Mouse (Mus musculus) lung, adult 2 months (tissue): Measurements from ENCODE around the gene Nfx1. TPM values are rescaled to one million over a fixed set of nuclear protein-coding genes. Genes with fewer than 3 reads are reported as not detected.

Source experiments
- DNase-seq: peaks from one replicate; pipeline ENCODE4 v3.0.0; 2022
- H3K4me1 ChIP-seq: fragments of 200-500 bp; 2 replicates; pipeline ENCODE4 v1.6.1; 2011; ENCODE audit warnings: low read length; ENCODE audit not compliant: control insufficient read depth, insufficient read depth
- H3K4me3 ChIP-seq: fragments of 200-500 bp; replicated peaks from 2 replicates; pipeline ENCODE3; 2011; ENCODE audit warnings: low read depth, mild to moderate bottlenecking, control low read depth, low read length; ENCODE audit errors: extremely low read depth
- CTCF ChIP-seq: fragments of 200-500 bp; IDR thresholded peaks from 2 replicates; pipeline ENCODE4 v1.5.1; 2011; ENCODE audit warnings: mild to moderate bottlenecking, low read length, control low read depth; ENCODE audit not compliant: insufficient read depth
- POLR2A ChIP-seq: fragments of 200-500 bp; IDR thresholded peaks from 2 replicates; pipeline ENCODE4 v1.6.1; 2011; ENCODE audit warnings: low read depth, mild to moderate bottlenecking, control low read depth, low read length, borderline replicate concordance; ENCODE audit errors: extremely low read depth
- WGBS: fragments of 180-500 bp; shearing (Covaris S2); methylation state at CpG from one replicate; pipeline ENCODE4 v1.1.7; 2018; 5-methylcytosine and 5-hydroxymethylcytosine counted together
- polyA plus RNA-seq: library from polyadenylated mRNA; depleted of rRNA; stranded (reverse); fragments of >200 nt; gene quantifications from 2 replicates; pipeline ENCODE4 v1.2.3, GENCODE M21; 2012; rRNA removed

Nfx1 gene
- polyA plus RNA-seq, 1 experiment: 28.9 TPM

DNA sequence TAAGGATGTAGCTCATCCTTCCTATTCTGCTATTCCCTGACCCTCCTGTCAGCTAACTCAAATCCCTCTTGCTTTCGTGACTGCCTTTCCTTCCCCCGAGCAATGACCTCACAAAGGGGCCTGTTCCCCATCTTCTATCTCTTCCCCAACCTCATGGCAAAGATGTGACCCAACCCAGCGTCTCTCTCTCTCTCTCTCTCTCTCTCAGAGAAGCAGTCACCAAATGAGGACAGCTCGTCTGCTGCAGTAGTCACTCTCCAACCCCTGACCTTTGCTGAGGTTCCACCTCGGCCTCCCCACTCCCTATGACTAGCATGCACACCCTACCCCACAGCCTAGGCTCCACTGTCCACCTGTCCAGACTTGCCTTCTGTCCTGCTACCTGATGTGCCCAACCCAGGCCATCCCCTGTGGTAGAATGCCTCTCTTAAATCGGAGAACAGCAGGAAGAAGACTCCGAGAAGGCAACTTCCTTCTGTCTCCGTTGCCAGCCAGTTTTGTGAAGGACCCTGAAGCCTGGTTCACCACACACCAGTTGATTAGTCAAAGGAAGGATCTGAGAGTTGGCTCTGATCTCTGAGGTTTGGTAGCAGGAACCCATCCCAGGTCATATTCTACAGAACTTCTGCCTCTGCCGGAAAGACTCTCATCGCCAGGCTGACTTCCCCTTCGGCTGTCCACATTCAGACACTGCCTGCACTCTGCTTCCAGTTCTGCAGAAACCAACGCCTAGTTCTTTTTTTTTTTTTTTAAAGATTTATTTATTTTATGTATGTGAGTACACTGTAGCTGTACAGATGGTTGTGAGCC, 102.5 kb downstream of the Nfx1 start:
- H3K4me1 ChIP-seq: no peaks in the 10 kb centered on the region
- DNase-seq: no peak
- 63% methylated on average over 12 of the region's 12 CpGs for WGBS
- TF ChIP-seq CTCF (no peak), POLR2A (no peak)
- no peak overlapping the region for H3K4me3 ChIP-seq

DNA sequence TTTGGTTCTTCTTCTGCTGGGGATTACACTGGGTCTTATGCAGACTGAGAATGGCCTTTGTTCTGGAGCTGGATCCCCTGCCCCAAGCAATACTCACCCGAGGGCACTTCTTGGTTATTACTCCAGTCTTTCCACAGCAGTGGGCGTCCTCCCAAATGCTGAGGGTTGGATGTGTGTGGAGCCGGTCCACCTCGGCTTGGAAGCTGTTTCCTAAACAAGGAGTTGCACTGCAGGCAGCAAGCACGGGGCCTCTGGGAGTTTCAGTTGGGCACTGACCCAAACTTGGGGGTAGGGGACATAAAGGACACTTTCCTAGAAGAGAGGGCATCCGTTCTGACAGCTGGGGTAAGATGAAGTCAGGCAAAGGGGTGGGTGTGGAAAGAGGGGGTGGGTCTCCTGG, 103.8 kb downstream of the Nfx1 start:
- DNase-seq: no peak
- H3K4me1 ChIP-seq: no peaks in the 10 kb centered on the region
- WGBS: 59% methylated on average over 6 of the region's 6 CpGs
- H3K4me3 ChIP-seq: no peak overlapping the region
- TF ChIP-seq CTCF (no peak), POLR2A (no peak)

Other genes starting within 250 kb of the Nfx1 start
- gene Dnaja1, start 248.8 kb upstream of the Nfx1 start, polyA plus RNA-seq: 5.7 and 8.5 TPM in 2 replicates
- gene Smu1, start 213.0 kb upstream of the Nfx1 start, polyA plus RNA-seq: 13.1 and 21.5 TPM in 2 replicates
- gene B4galt1, start 116.9 kb upstream of the Nfx1 start, polyA plus RNA-seq: 44.6 and 47.7 TPM in 2 replicates
- gene Spink4, start 50.9 kb upstream of the Nfx1 start, polyA plus RNA-seq: 15.6 and 43.5 TPM in 2 replicates
- gene Bag1, start 22.6 kb upstream of the Nfx1 start, polyA plus RNA-seq: 123 and 198 TPM in 2 replicates
- 17.3 and 32.0 TPM in 2 replicates for gene Chmp5, start 22.5 kb upstream of the Nfx1 start, polyA plus RNA-seq
- 2.6 and 2.9 TPM in 2 replicates for gene Aqp7, start 77.2 kb downstream of the Nfx1 start, polyA plus RNA-seq
- gene Aqp3, start 127.3 kb downstream of the Nfx1 start, polyA plus RNA-seq: 6.1 and 49.9 TPM in 2 replicates
- 27.3 and 32.1 TPM in 2 replicates for gene Nol6, start 153.5 kb downstream of the Nfx1 start, polyA plus RNA-seq
- gene Ube2r2, start 164.8 kb downstream of the Nfx1 start, polyA plus RNA-seq: 32.2 and 37.7 TPM in 2 replicates